Mouse (Mus musculus) liver, embryonic 15.5 days (tissue): ENCODE results near the gene Blvrb. TPM values are rescaled to one million over a fixed set of nuclear protein-coding genes. Genes with fewer than 3 reads are reported as not detected.
"Not testable (repeated sequence)": the region's sequence is repeated elsewhere in the genome, so short reads cannot be mapped to it uniquely, and the experiment has no call there.

ENCODE experiments used
- ATAC-seq: fragments of 200-750 bp; cut with Nextera tagmentation; 2 replicates; pipeline ENCODE4 v1.8.0; 2017; ENCODE audit warnings: moderate number of reproducible peaks, mild to moderate bottlenecking, moderate library complexity; ENCODE audit not compliant: insufficient read depth
- H3K27ac ChIP-seq: fragments of 300-500 bp; sonication (generic); replicated peaks from 2 replicates; pipeline ENCODE4 v1.5.1; 2015; ENCODE audit warnings: mild to moderate bottlenecking, inconsistent platforms
- H3K27me3 ChIP-seq: fragments of 300-500 bp; sonication (generic); 2 replicates; pipeline ENCODE4 v1.6.1; 2015; ENCODE audit warnings: mild to moderate bottlenecking, inconsistent platforms
- H3K36me3 ChIP-seq: fragments of 300-500 bp; sonication (generic); replicated peaks from 2 replicates; pipeline ENCODE4 v1.6.1; 2015; ENCODE audit warnings: moderate library complexity, mild to moderate bottlenecking, inconsistent platforms
- H3K4me1 ChIP-seq: fragments of 300-500 bp; sonication (generic); replicated peaks from 2 replicates; pipeline ENCODE4 v1.6.1; 2015; ENCODE audit warnings: inconsistent platforms
- H3K4me2 ChIP-seq: fragments of 300-500 bp; sonication (generic); 2 replicates; pipeline ENCODE4 v1.6.1; 2015; ENCODE audit warnings: moderate library complexity, mild to moderate bottlenecking, inconsistent platforms
- H3K4me3 ChIP-seq: fragments of 300-500 bp; sonication (generic); replicated peaks from 2 replicates; pipeline ENCODE4 v1.5.1; 2015; ENCODE audit warnings: mild to moderate bottlenecking, inconsistent platforms
- H3K9ac ChIP-seq: fragments of 300-500 bp; sonication (generic); 2 replicates; pipeline ENCODE4 v1.6.1; 2015; ENCODE audit warnings: moderate library complexity, mild to moderate bottlenecking, inconsistent platforms
- H3K9me3 ChIP-seq: fragments of 300-500 bp; sonication (generic); replicated peaks from 2 replicates; pipeline ENCODE4 v1.6.1; 2016; ENCODE audit warnings: inconsistent platforms
- WGBS: fragments of 180-500 bp; shearing (Covaris S2); methylation state at CpG from one replicate; pipeline ENCODE4 v1.1.7; 2015; ENCODE audit warnings: mixed read lengths; ENCODE audit not compliant: insufficient replicate concordance; 5-methylcytosine and 5-hydroxymethylcytosine counted together
- polyA plus RNA-seq: library from polyadenylated mRNA; unstranded; fragments of >200 nt; fragmentation: Nextera tagmentation; extraction: Ambion mirVana; gene quantifications from 2 replicates; pipeline ENCODE4 v1.2.1, GENCODE M21; 2015

The Blvrb gene
- polyA plus RNA-seq, 1 experiment from 2014 or later: 920 TPM

GRCm38 (mm10) chr7:27486102-27486769, 38.5 kb downstream of the Blvrb start:
- Histone ChIP-seq H3K9me3 (no peaks in the 10 kb centered on the region), H3K9ac (peak overlapping the region; percentile 67), H3K4me2 (peak overlapping the region; percentile 86), H3K4me1 (peaks cover 84% of the 10 kb centered on the region), H3K27me3 (no peaks in the 10 kb centered on the region), H3K4me3 (peak overlapping the region; percentile 84), H3K36me3 (peaks cover 18% of the 10 kb centered on the region), H3K27ac (peak overlapping the region; percentile 95)
- 2% methylated on average over 13 of the region's 13 CpGs for WGBS
- ATAC-seq: no peak

DNA sequence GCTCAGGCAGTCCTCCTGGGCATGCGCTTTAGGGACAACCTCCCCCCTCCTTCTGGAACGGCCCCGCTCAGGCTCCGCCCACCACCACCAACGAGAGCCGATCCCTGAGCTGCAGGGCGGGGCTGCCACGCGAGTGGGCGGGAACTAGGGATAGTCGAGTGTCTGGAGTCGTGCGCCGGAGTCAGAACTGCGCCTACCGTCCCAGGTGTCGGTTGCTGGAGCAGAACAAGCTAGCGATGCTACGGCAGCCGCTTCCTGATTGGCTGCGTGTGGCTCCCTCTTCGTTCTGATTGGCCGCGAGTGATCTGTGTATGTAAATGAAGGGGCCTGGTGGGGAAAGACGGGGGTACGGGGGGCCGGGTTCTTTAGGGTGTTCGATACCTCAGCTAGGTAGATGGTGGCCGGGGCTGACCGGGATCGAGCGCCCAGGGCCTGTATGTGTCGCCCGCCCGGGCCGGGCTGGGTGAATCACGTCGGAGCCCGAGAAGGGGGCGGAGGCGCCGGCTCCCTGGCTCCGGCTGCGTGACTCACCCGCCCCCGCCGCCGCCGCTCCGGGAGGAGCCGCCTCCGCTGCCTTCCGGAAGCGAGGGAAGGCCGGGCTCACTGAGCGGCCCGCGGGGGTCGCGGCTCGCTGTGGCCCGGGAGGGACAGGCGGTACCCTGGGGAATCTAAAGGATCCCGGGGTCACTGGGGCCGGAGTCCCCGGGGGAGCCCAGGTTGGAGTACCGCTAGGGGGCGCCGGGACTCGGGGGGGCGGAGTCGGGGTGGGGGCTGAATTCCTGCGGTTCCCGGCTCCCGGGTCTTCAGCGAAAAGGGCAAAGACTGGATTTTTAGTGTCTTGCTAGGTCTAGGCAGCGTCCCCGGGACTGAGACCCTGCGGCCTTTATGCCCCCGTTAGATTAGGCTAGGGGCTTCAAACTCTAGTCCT, 39.3 kb downstream of the Blvrb start, which contains the start of gene Sertad1:
Gene Sertad1 (plus strand): TSS at position 141 of the 928 bp plus-strand sequence.
- ATAC-seq: peak; percentile 79
- WGBS: under 1% methylated on average over 79 of the region's 80 CpGs
- Histone ChIP-seq H3K27ac (peak within 1 kb of the TSS; percentile 95), H3K4me2 (peak within 1 kb of the TSS; percentile 86), H3K4me3 (peak within 1 kb of the TSS; percentile 84), H3K36me3 (peaks cover 18% of the 10 kb centered on the region), H3K9me3 (no peaks in the 10 kb centered on the region), H3K9ac (peak within 1 kb of the TSS; percentile 95), H3K27me3 (no peaks in the 10 kb centered on the region), H3K4me1 (peaks cover 84% of the 10 kb centered on the region)

DNA sequence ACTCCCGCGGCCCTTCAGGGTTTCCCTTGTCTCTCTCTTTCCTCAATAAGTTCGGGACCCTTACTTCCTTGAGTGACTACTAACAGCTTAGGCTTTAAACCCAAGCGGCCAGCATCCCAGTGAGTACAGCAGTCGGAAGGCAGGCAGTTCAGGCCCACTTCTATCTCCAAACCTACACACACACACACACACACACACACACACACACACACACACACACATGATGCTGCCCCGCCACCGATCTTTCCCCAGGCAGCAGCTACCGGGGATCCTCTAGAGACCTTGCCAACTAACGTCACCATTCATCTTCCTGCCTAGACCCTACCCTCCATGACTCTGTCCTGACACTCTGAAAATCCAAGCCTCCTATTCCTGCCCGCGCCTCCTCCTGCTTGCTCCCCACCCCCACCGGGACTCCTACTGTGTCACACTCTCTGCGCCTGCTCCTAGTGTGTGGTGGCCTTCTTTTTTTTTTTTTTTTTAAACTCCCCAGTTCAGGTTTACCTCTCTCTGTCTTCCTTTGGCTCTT, 40.0 kb downstream of the Blvrb start:
- Histone ChIP-seq H3K9ac (peak overlapping the region; percentile 95), H3K4me2 (peak overlapping the region; percentile 86), H3K4me1 (peaks cover 84% of the 10 kb centered on the region), H3K27me3 (no peaks in the 10 kb centered on the region), H3K4me3 (peak overlapping the region; percentile 84), H3K27ac (peak overlapping the region; percentile 95), H3K9me3 (no peaks in the 10 kb centered on the region), H3K36me3 (peaks cover 18% of the 10 kb centered on the region)
- ATAC-seq: no peak
- 3% methylated on average over 13 of the region's 13 CpGs for WGBS

GRCm38 (mm10) chr7:27489270-27489869, 41.6 kb downstream of the Blvrb start:
- Histone ChIP-seq H3K27me3 (no peaks in the 10 kb centered on the region), H3K9ac (peak overlapping the region; percentile 80; the same call in 1 of the 2 replicates), H3K4me3 (peak overlapping the region; percentile 63), H3K9me3 (no peaks in the 10 kb centered on the region), H3K4me1 (peaks cover 81% of the 10 kb centered on the region), H3K4me2 (peak overlapping the region; percentile 91), H3K36me3 (peaks cover 18% of the 10 kb centered on the region), H3K27ac (peak overlapping the region; percentile 95)
- WGBS: 85% methylated on average over 25 of the region's 25 CpGs
- no peak for ATAC-seq

GRCm38 (mm10) chr7:27490227-27490542, 42.4 kb downstream of the Blvrb start:
- Histone ChIP-seq H3K4me2 (peak overlapping the region; percentile 91), H3K9me3 (no peaks in the 10 kb centered on the region), H3K4me1 (peaks cover 80% of the 10 kb centered on the region), H3K27ac (peak overlapping the region; percentile 95), H3K9ac (peak overlapping the region; percentile 80), H3K36me3 (peaks cover 18% of the 10 kb centered on the region), H3K27me3 (no peaks in the 10 kb centered on the region), H3K4me3 (peak overlapping the region; percentile 63)
- WGBS: 23% methylated on average over 4 of the region's 4 CpGs
- no peak for ATAC-seq

DNA sequence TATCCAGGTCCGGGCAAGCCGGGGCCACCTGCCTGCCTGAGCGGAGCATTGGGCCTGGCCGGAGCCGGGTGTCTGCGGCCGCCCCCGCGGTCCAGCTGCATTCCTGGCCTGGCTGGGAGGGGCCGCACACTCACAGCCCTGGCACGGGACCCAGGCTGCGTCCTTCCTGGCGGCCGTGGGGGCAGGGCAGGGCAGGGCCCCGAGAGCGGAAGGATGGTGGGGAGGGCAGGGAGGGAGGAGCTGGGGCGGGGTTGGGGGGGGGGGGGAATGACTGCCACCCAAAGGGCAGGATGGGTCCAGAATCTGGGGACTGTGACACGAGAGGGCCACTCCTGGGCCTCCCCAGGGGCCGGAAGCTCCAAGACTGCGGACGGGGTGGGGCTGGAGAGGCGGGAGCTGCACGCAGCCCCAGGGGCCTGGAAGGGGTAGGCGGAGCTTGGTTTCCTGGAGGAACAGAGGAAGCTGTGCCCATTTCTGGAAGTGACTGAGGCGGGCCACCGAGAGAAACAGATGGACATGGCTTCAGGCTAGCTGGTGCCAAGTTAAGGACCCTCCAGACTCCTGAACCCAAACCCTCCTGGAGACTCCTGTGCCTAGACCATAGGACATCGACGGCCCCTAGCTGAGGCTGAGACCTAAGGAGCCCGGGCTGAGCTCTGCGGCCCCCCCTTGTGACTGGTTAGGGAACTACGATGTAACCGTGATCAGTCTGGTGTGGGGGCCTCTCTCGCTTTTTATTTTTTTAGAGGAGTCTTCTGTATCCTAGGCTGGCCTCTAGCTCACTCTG, 43.0 kb downstream of the Blvrb start:
- H3K9ac ChIP-seq: peak overlapping the region; percentile 80
- H3K4me2 ChIP-seq: peak overlapping the region; percentile 91
- H3K4me3 ChIP-seq: peak overlapping the region; percentile 63
- H3K4me1 ChIP-seq: peaks cover 74% of the 10 kb centered on the region
- H3K36me3 ChIP-seq: peaks cover 18% of the 10 kb centered on the region
- H3K9me3 ChIP-seq: no peaks in the 10 kb centered on the region
- ATAC-seq: peak; percentile 84
- no peaks in the 10 kb centered on the region for H3K27me3 ChIP-seq
- H3K27ac ChIP-seq: peak overlapping the region; percentile 95
- under 1% methylated on average over 33 of the region's 33 CpGs for WGBS

GRCm38 (mm10) chr7:27491856-27492255, 44.1 kb downstream of the Blvrb start:
- Histone ChIP-seq H3K36me3 (peaks cover 18% of the 10 kb centered on the region), H3K9ac (0 out of 2 replicates have a peak overlapping the region, but pooled peaks have one; percentile 80), H3K4me2 (peak overlapping the region; percentile 91), H3K27me3 (no peaks in the 10 kb centered on the region), H3K9me3 (no peaks in the 10 kb centered on the region), H3K27ac (peak overlapping the region; percentile 95), H3K4me1 (peaks cover 70% of the 10 kb centered on the region), H3K4me3 (peak overlapping the region; percentile 5; the same call in 1 of the 2 replicates)
- ATAC-seq: no peak
- WGBS: 74% methylated on average over 7 of the region's 7 CpGs

GRCm38 (mm10) chr7:27493022-27493421, 45.2 kb downstream of the Blvrb start:
- ATAC-seq: no peak
- Histone ChIP-seq H3K9ac (no peak overlapping the region), H3K27me3 (no peaks in the 10 kb centered on the region), H3K9me3 (no peaks in the 10 kb centered on the region), H3K4me2 (no peak overlapping the region), H3K27ac (peak overlapping the region; percentile 3; the same call in 1 of the 2 replicates), H3K36me3 (peaks cover 18% of the 10 kb centered on the region), H3K4me1 (peaks cover 76% of the 10 kb centered on the region), H3K4me3 (no peak overlapping the region)
- WGBS: 42% methylated on average over 3 of the region's 3 CpGs

DNA sequence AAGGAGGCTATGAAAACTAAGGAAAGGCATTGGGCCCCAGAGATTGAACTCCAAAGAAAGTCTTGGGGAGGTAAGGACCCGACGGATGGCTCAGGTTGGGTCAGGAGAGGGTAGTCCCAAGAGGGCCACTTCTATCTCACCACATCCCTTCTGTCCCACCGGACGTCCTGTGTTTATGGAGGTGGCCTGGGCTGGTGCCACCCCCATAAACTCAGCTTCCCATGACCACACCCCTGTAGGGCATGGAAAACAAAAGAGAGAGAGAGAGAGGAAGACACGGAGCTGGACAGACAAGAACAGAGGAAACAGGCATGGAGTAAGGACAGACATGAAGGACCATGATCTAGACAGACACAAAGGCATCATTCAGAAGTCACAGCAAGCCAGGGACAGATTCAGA, 45.7 kb downstream of the Blvrb start:
- ATAC-seq: no peak
- 70% methylated on average over 5 of the region's 5 CpGs for WGBS
- Histone ChIP-seq H3K27me3 (no peaks in the 10 kb centered on the region), H3K4me1 (peaks cover 72% of the 10 kb centered on the region), H3K4me2 (no peak overlapping the region), H3K4me3 (no peak overlapping the region), H3K9me3 (no peaks in the 10 kb centered on the region), H3K27ac (0 out of 2 replicates have a peak overlapping the region, but pooled peaks have one; percentile 3), H3K9ac (no peak overlapping the region), H3K36me3 (peaks cover 18% of the 10 kb centered on the region)

- not testable (repeated sequence) for H3K27me3 ChIP-seq
- WGBS: 66% methylated on average over 9 of the region's 9 CpGs
Observed at GRCm38 (mm10) chr7:27494659-27495367, 47.0 kb downstream of the Blvrb start.

More at GRCm38 (mm10) chr7:27494659-27495367, 47.0 kb downstream of the Blvrb start:
- H3K36me3 ChIP-seq, H3K4me3 ChIP-seq, ATAC-seq, H3K9ac ChIP-seq, H3K9me3 ChIP-seq, H3K4me2 ChIP-seq, H3K27ac ChIP-seq: not testable (repeated sequence)
- peaks cover 58% of the 10 kb centered on the region for H3K4me1 ChIP-seq
